Comparison of ENCODE assay signal across 8 mouse cellular contexts in the genomic region with DNA sequence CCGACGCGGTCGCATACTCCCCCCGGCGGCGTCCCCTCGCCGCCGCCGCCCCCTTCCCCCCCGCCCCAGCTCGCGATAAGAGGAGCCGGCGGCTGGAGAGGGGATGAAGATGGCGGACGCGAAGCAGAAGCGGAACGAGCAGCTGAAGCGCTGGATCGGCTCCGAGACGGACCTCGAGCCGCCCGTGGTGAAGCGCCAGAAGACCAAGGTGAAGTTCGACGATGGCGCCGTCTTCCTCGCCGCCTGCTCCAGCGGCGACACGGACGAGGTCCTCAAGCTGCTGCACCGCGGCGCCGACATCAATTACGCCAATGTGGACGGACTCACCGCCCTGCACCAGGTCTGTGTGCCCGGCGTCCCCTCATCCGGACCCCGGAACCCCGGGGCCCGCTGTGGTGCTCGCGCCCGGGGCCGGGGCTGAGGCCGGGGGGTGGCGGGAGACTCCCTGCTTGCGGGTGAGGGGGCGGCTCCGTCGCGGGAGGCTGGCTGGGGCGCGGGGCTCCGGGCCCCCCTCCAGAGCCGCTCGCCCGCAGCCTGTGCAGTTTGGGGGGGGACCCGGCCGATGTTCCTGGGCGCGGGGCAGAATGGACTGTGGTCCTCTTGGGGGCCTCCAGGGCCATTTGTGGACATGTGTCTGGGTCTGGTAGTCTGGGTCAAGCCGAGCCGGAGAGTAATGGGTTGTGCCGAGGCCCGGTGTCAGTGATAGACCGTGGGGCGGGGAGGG. TPM values are rescaled to one million over a fixed set of nuclear protein-coding genes. Genes with fewer than 3 reads are reported as not detected.
DNase-seq lines count a peak whose midpoint lies in the region; ATAC-seq and TF ChIP-seq lines count a peak whose summit lies in the region.

No protein-coding gene starts in this region.

- peak overlapping the region; percentile 88 for H3K9ac ChIP-seq in hindbrain, embryonic 11.5 days (ENCODE audit: low read depth, low read length)
- peak overlapping the region; percentile 98 for H3K9ac ChIP-seq in limb, embryonic 15.5 days
- H3K9ac ChIP-seq in midbrain, embryonic 16.5 days (ENCODE audit: low read depth, low read length): peak overlapping the region; percentile 100

- H3K4me1 ChIP-seq in kidney, adult 2 months (ENCODE audit: control insufficient read depth, insufficient read depth, low read length): peaks cover 9% of the 10 kb centered on the region; the same call in 1 of the 2 replicates
- H3K4me1 ChIP-seq in hindbrain, embryonic 11.5 days (replicated peaks; ENCODE audit: control insufficient read depth, insufficient read depth, low read length): peaks cover 3% of the 10 kb centered on the region; the same call in 1 of the 2 replicates
- H3K4me1 ChIP-seq in limb, embryonic 15.5 days: peaks cover 5% of the 10 kb centered on the region; the same call in 1 of the 2 replicates
- peaks cover 27% of the 10 kb centered on the region for H3K4me1 ChIP-seq in midbrain, embryonic 16.5 days (ENCODE audit: control insufficient read depth, insufficient read depth, low read length)

- no peaks in the 10 kb centered on the region for H3K27me3 ChIP-seq in kidney, adult 2 months (replicated peaks; ENCODE audit: control insufficient read depth, insufficient read depth, low read length)
- H3K27me3 ChIP-seq in hindbrain, embryonic 11.5 days (ENCODE audit: control insufficient read depth, insufficient read depth, low read length): no peaks in the 10 kb centered on the region
- no peaks in the 10 kb centered on the region for H3K27me3 ChIP-seq in limb, embryonic 15.5 days
- H3K27me3 ChIP-seq in midbrain, embryonic 16.5 days (ENCODE audit: control insufficient read depth, insufficient read depth, low read depth, low read length): no peaks in the 10 kb centered on the region

- no peak for TF ChIP-seq POLR2A in kidney, adult 2 months (IDR thresholded peaks at IDR 0.05; ENCODE audit: low read depth, low read length)

- peak; percentile 39 for ATAC-seq in erythroblast, adult 5-6 weeks (replicated peaks; ENCODE audit: low FRiP score, poor library complexity, severe bottlenecking)
- peak; percentile 72 for ATAC-seq in hindbrain, embryonic 11.5 days (ENCODE audit: low FRiP score)
- peak; percentile 21 for ATAC-seq in limb, embryonic 15.5 days (ENCODE audit: insufficient number of reproducible peaks, low FRiP score, low TSS enrichment, low read depth)
- peak; percentile 65 for ATAC-seq in midbrain, embryonic 16.5 days

- no peaks in the 10 kb centered on the region for H3K36me3 ChIP-seq in kidney, adult 2 months (ENCODE audit: control insufficient read depth, insufficient read depth, low read length)
- H3K36me3 ChIP-seq in hindbrain, embryonic 11.5 days (ENCODE audit: control insufficient read depth, insufficient read depth, low read length): no peaks in the 10 kb centered on the region
- no peaks in the 10 kb centered on the region for H3K36me3 ChIP-seq in limb, embryonic 15.5 days
- no peaks in the 10 kb centered on the region for H3K36me3 ChIP-seq in midbrain, embryonic 16.5 days (ENCODE audit: control insufficient read depth, insufficient read depth, low read length)

- peak overlapping the region; percentile 100 for H3K4me3 ChIP-seq in kidney, adult 2 months (ENCODE audit: insufficient read depth, low read depth, low read length)
- peak overlapping the region; percentile 92 for H3K4me3 ChIP-seq in hindbrain, embryonic 11.5 days (ENCODE audit: low read depth, low read length)
- peak overlapping the region; percentile 86 for H3K4me3 ChIP-seq in limb, embryonic 15.5 days
- peak overlapping the region; percentile 99 for H3K4me3 ChIP-seq in midbrain, embryonic 16.5 days (ENCODE audit: low read depth, low read length)

- peak overlapping the region; percentile 50 for H3K4me2 ChIP-seq in hindbrain, embryonic 11.5 days (replicated peaks; ENCODE audit: low read depth, low read length)
- peak overlapping the region; percentile 61 for H3K4me2 ChIP-seq in limb, embryonic 15.5 days
- H3K4me2 ChIP-seq in midbrain, embryonic 16.5 days (ENCODE audit: low read length): peak overlapping the region; percentile 75

- WGBS in kidney, adult 2 months: under 1% methylated on average over 71 of the region's 79 CpGs
- 1% methylated on average over 76 of the region's 79 CpGs for WGBS in hindbrain, embryonic 11.5 days
- WGBS in limb, embryonic 15.5 days: 1% methylated on average over 58 of the region's 79 CpGs
- 0% methylated on average over 62 of the region's 79 CpGs for WGBS in midbrain, embryonic 16.5 days

- H3K27ac ChIP-seq in kidney, adult 2 months (ENCODE audit: insufficient read depth, low read depth, low read length): peak overlapping the region; percentile 99
- H3K27ac ChIP-seq in hindbrain, embryonic 11.5 days (ENCODE audit: low read depth, low read length): peak overlapping the region; percentile 99
- peak overlapping the region; percentile 98 for H3K27ac ChIP-seq in limb, embryonic 15.5 days
- peak overlapping the region; percentile 99 for H3K27ac ChIP-seq in midbrain, embryonic 16.5 days (ENCODE audit: low read length)

- DNase-seq in kidney, adult 2 months: peak; percentile 39
- DNase-seq in kidney, postnatal 14 days: no peak
- peak; percentile 28 for DNase-seq in ZHBTc4 (ENCODE audit: low read depth, low spot score)
- DNase-seq in hindbrain, embryonic 11.5 days (ENCODE audit: low spot score): no peak
- peak; percentile 70 for DNase-seq in thymus, postnatal 14 days

- no peak for TF ChIP-seq CTCF in kidney, adult 2 months (conservative IDR thresholded peaks at IDR 0.05; ENCODE audit: insufficient read depth, insufficient read length, low read depth, low read length)

- H3K9me3 ChIP-seq in hindbrain, embryonic 11.5 days (ENCODE audit: control insufficient read depth, low read length): no peaks in the 10 kb centered on the region
- no peaks in the 10 kb centered on the region for H3K9me3 ChIP-seq in limb, embryonic 15.5 days
- no peaks in the 10 kb centered on the region for H3K9me3 ChIP-seq in midbrain, embryonic 16.5 days (replicated peaks; ENCODE audit: control insufficient read depth, low read length, poor library complexity, severe bottlenecking)

RNA-seq across cellular contexts. Expression of a gene that starts 0.5 kb away (rescaled TPM):
- polyA plus RNA-seq in kidney, adult 2 months (2012; rRNA removed): 14.3 and 18.1 TPM in 2 replicates
- total RNA-seq in erythroblast, adult 5-6 weeks (2015; ENCODE audit: low replicate concordance): 49.9 and 53.6 TPM in 2 replicates
- total RNA-seq in erythroblast, adult 5-6 weeks (2017; ENCODE audit: low replicate concordance): 80.1 and 81.4 TPM in 2 replicates
- polyA plus RNA-seq in hindbrain, embryonic 11.5 days (2014; fragmentation: Nextera tagmentation; extraction: Ambion mirVana): 87.2 and 97.2 TPM in 2 replicates
- polyA plus RNA-seq in limb, embryonic 15.5 days (2015; fragmentation: Nextera tagmentation; extraction: Ambion mirVana): 72.2 and 80.9 TPM in 2 replicates
- polyA plus RNA-seq in midbrain, embryonic 16.5 days (2015; fragmentation: Nextera tagmentation; extraction: Ambion mirVana): 71.0 and 75.9 TPM in 2 replicates

Comparison
In these comparisons a context has a peak if more than half of its experiments do, and no peak if none do; other contexts are left out.
1. DNase-seq: peak in kidney, adult 2 months (single experiment), ZHBTc4 (single experiment) and thymus, postnatal 14 days (single experiment); none in kidney, postnatal 14 days (single experiment) and hindbrain, embryonic 11.5 days (single experiment).
2. ATAC-seq: peak in every context shown above with its lines; median percentile 72 in hindbrain, embryonic 11.5 days; 65 in midbrain, embryonic 16.5 days; 39 in erythroblast, adult 5-6 weeks; 21 in limb, embryonic 15.5 days.
3. Peak in every context shown above with its lines, with median percentiles within 50 percentile points of each other: H3K27ac ChIP-seq, H3K4me3 ChIP-seq, H3K4me2 ChIP-seq and H3K9ac ChIP-seq.